Mouse (Mus musculus) gastrocnemius, postnatal 4 days (tissue): ENCODE data around the gene Gm8279. TPM values are rescaled to one million over a fixed set of nuclear protein-coding genes. Genes with fewer than 3 reads are reported as not detected.
"Not testable (repeated sequence)": the region's sequence is repeated elsewhere in the genome, so short reads cannot be mapped to it uniquely, and the experiment has no call there.

Experiments used
- DNase-seq, 2 experiments: peaks; one replicate each; pipeline ENCODE4 v3.0.0; 2021 to 2022; ENCODE audit warnings: low spot score in 2 of 2, mixed read lengths in 2 of 2
- long read RNA-seq, 2 experiments: library from polyadenylated mRNA; stranded (forward); transcript quantifications; one replicate each; pipeline ENCODE4 v2.0.0; 2021
- total RNA-seq, 2 experiments: library from RNA; stranded (reverse); gene quantifications; 2 replicates each; pipeline ENCODE4 v1.2.3; 2021

Gene Gm8279
- total RNA-seq, result not detected
- long read RNA-seq, experiment 1, result 0 reads
- long read RNA-seq, experiment 2, result 0 reads

GRCm38 (mm10) chr14:5131219-5131618 is at the start of gene Gm8279:
Gene Gm8279 (plus strand): TSS chr14:5131519.
- not testable (repeated sequence) for DNase-seq

GRCm38 (mm10) chr14:5164235-5164634 is 32.9 kb downstream of the Gm8279 start, which contains the start of gene Gm3317:
Gene Gm3317 (plus strand): TSS chr14:5164535.
- DNase-seq, result not testable (repeated sequence)

DNA sequence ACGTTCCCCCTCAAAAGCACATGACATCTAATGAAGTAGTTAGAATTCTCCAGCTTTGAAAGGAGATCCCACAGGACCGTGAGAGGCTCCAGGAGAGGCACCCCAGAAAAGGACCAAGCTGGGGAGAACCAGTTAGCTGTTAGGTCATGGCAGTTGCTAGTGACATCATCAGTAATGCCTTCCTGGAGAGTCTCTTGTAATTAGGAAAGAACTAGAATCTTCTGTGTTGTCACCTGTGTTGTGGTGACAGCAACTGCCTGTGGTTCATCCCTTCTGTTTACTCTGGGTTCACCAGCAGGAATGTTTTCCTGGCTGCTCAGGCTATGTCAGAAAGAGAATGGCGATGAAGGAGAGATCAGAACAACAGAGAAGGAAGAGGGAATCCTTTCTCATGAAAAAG is 54.2 kb downstream of the Gm8279 start, which contains the start of gene Gm8271:
Gene Gm8271, plus strand, starts transcription at position 301 of the 400 bp plus-strand sequence.
- DNase-seq, result not testable (repeated sequence)

Other genes starting within 250 kb of the Gm8279 start
- not detected for gene Gm3278, start 239.1 kb upstream of the Gm8279 start, total RNA-seq
- gene Gm8297, start 147.6 kb upstream of the Gm8279 start, total RNA-seq, result not detected
- not detected for gene Gm3298, start 115.6 kb upstream of the Gm8279 start, total RNA-seq
- gene 4930555G01Rik, start 80.9 kb upstream of the Gm8279 start, total RNA-seq, result not detected
- under 1 TPM; 0.74 to 0.78 TPM for gene Gm8281, start 60.5 kb upstream of the Gm8279 start, total RNA-seq
- gene Gm3317, start 33.0 kb downstream of the Gm8279 start, total RNA-seq, result not detected
- gene Gm8271, start 54.3 kb downstream of the Gm8279 start, total RNA-seq, result not detected
- not detected for gene Gm3526, start 129.1 kb downstream of the Gm8279 start, total RNA-seq
- gene Gm3542, start 203.4 kb downstream of the Gm8279 start, total RNA-seq, result not detected